Mouse (Mus musculus) frontal cortex, postnatal 36 days (tissue): Measurements from ENCODE around the gene Kdm7a.
A peak's percentile ranks its signal among the peaks of the same experiment; 100 is the strongest.

Source experiments
- DNase-seq, 2 experiments: peaks; one replicate each; pipeline ENCODE4 v3.0.0; 2022; ENCODE audit warnings: low spot score in 2 of 2

The Kdm7a gene

DNA sequence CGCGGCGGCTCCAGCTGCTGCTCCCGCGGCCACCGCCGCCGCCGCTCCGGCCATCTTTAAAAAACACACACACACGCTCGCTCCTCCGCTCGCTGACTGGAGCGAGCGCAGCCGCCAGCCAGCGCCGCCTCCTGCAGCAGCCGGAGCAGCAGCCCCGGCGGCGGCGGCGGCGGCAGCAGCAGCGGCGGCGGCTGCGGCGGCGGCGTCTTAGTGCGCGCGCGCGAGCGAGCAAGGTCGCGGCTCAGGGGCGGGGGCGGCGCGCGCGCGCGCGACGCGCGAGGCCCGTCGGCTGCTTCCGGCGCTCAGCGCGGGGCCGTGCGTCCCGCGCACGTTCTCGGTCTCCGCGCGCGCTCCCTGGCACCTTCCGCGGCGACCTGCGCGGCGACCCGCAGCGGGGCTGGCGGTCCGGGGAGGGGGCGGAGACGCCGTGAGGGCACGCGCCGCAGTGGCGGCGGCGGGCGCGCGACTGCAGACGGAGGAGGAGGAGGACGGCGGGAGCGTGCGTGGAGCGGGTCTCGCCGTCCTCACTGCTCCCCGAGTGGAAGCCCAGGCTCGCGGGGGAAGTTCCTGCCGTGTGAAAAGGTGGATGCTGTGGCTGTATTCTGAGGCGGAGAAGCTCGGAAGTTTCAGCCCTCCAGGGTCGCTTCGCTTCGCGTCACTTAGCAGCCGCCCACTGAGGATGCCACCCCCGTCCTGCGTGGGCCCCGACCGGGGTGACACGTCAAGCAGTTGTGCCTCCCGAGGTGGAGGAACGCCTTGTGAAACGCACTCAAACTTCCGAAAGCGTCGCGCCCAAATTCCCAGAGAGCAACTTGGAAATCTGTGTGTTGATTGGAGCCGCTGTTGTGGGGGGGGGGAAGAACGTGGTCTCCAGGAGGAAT is at the start of gene Kdm7a:
Gene Kdm7a, minus strand, starts transcription at position 209 of the 881 bp plus-strand sequence.
- DNase-seq, result peak; percentile 80 to 85

DNA sequence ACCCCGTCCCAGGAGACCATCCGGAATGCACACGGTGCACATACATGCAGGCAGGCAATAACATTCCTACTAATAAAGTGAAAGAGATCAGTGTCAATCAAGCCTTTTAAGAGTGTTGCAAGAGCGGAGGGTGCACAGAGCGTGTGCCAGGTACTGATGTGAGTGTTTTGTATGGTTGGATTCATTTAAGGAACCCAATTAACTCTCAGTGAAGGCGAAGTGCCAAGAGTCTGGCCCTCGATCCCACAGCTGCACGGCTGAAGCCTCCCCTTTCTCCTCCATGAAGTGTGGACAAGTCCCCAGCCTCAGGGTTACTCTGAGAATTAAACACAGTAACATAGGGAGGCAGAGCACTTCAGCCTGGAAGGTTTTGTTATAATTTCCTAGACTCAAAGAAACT is 48.7 kb upstream of the Kdm7a start:
- DNase-seq, result no peak

DNA sequence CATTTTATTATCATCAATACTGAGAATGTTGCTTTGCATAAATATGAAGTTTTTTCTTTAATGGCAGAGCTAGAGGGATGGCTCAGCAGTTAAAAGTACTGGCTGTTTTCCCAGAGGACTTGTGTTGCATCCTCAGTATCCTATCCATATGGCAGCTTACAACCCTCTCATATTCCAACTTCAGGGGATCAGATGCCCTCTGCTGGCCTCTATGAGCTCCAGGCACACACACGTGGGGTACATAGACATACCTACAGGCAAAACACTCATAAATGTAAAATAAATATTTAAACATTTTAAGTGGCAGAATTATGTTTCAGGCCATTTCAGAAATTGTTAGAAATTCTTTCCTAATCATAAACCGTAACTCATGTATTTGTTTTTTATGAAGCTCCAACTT is 43.5 kb upstream of the Kdm7a start:
- DNase-seq, result no peak

DNA sequence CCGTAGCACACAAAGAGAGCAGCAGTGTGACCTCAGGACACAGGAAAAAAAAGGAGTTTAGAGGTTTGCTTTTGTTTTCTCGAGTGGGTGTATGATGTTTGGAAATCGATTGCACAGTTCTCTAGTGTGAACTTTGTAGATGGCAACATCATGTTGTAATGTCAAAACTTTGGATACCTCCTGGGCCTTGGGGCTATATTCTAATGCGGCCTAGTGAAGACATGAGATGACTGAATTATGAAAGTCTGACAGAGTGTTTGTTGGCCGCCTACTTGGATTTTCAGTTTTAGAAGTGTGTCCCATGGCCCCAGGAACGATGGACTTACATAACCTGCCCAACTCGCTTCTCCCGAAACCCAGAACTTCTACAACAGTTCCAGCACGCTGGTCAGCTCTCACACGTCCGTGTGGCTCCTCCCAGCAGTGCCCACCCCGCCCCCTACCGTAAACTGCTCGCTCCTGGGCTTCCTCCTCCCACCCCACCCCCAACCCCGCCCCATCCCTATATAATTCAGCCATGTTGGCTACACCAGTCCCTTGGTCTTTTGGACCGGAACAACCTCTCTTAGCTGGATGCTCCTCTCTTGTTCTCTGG is 42.7 kb upstream of the Kdm7a start:
- DNase-seq, result no peak

DNA sequence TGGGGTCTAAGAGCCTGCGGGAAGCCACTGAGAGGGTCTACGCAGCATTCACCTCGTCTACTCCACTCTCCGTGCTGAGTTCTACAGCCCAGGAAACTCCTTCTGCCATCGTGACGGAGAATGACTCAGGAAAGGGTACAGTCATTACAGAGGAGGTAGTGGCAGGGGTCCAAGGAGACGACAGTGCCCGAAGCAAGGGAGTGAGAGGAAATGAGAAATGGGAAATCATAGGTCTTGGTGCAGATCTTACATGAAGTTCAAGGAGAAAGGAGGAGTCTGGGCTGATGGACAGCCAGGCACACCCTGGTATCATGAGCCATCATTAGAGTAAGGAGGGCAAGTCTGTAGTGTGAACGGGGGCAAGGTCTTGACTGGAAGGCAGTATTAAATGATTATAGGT is 37.5 kb upstream of the Kdm7a start:
- DNase-seq, result no peak

- DNase-seq, result no peak
Measured at GRCm38 (mm10) chr6:39243511-39243961, 36.9 kb upstream of the Kdm7a start.

GRCm38 (mm10) chr6:39242718-39243471 is 36.3 kb upstream of the Kdm7a start:
- peak; percentile 25 to 44 for DNase-seq

GRCm38 (mm10) chr6:39241421-39241891 is 34.9 kb upstream of the Kdm7a start:
- DNase-seq, result peak; percentile 38 to 52

GRCm38 (mm10) chr6:39240956-39241355 is 34.4 kb upstream of the Kdm7a start:
- DNase-seq, result no peak

- no peak for DNase-seq
Measured at GRCm38 (mm10) chr6:39237887-39238286, 31.3 kb upstream of the Kdm7a start.

- DNase-seq, result no peak
Measured at GRCm38 (mm10) chr6:39232617-39233016, 26.0 kb upstream of the Kdm7a start.

GRCm38 (mm10) chr6:39230664-39231063 is 24.1 kb upstream of the Kdm7a start:
- no peak for DNase-seq

DNA sequence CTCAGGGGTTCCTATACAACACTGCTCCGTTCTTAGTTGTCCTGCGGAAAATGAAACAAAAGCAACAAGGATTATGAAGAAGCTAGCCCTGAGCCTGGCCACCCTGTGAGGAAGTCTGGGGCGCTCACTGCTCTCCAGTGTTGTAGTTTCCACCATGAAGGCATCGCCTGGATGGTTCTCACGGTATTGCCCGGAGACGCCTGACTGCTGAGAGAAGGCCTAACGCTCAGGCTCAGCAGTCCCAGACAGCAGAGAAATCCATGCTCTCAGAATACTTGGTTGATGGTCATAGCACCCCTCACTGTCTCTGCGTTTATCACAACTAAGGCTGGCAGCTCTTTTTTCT is 20.0 kb upstream of the Kdm7a start:
- DNase-seq, result no peak

- no peak for DNase-seq
Measured at GRCm38 (mm10) chr6:39225876-39226609, 19.5 kb upstream of the Kdm7a start.

GRCm38 (mm10) chr6:39223328-39223885 is 16.8 kb upstream of the Kdm7a start:
- no peak for DNase-seq

DNA sequence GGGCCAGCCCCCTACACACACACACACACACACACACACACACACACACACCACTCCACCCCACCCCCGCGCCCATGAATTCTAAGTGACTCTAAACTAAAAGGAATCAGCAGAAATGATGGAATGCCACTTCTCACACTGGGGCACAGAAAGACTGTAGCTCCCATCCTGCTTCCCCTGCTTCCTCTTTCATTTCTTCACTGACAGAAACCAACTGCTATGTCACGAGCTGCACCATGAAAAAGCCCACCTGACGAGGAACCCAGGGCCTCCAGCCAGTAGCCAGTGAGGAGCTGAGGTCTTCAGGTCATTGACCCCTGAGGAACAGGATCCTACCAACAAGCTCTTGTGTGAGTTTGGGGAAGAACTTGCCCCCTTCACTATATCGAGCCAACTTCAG is 15.9 kb upstream of the Kdm7a start:
- no peak for DNase-seq

GRCm38 (mm10) chr6:39217961-39218360 is 11.4 kb upstream of the Kdm7a start:
- DNase-seq, result no peak

DNA sequence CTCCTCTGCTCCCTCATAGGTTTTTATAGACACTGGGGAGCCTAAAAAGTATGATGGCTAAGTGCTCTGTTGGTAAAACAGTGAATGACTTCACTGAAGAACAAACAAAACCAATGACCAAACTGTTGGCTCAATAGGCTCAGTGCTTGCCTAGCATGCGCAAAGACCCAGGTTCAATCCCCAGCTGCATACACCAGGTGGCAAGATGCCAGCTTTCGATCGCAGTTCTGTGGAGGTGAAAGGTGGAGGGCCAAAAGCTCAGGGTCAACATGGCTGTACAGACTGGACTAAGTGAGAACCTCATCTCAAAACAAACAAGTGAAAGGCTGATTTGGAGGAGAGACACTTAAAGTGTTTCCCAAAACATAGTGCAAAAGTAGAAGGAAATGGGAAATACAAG is 10.5 kb upstream of the Kdm7a start:
- DNase-seq, result no peak

DNA sequence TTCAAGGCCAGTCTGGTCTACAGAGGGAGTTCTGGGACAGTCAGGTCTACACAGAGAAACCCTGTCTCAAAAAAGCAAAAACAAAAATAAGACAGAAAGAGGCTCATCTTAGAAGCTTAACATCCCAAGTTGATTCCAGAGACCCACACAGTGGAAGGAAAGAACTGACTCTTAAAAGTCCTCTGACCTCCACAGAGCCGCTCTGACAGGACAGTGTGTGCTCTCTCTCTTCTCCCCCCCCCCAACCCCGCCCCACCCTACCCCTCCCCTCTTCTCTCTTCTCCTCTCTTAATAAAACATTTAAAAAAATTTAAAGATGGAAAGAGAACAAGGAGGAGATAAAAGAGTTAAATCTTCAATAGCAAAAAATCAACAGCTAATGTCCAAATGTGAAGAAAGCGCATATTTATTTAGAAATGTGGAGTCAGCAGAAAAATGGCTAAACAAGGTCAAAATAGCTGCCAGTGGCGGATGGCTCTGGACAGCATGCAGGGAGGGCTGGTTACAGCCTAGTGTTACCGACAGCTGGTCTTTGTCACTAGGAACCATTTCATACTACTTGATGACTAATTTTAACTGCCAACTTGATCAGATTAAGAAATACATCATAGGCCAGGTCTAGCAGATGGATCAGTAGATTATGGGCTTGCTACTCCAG is 8.5 kb upstream of the Kdm7a start:
- no peak for DNase-seq

GRCm38 (mm10) chr6:39209677-39210076 is 3.1 kb upstream of the Kdm7a start:
- no peak for DNase-seq

DNA sequence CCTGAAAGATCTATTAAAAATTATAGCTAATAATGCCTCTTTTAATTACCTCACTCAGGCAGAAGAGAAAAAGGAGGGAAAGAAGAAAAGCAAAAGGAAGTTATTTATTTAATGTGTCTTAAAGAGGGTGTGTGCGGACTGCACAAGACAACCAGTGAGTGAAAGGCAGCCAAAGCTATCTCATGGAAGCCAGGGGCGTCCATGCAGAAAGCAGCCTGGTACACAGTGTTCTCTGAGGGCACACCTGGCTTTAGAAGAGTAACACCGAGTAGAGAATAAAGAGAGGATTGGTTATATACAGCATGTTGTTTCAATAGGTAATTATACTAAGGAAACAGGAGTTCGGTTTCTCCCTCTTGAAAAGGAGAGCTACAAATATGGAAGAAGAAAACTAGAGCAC is 1.6 kb upstream of the Kdm7a start:
- no peak for DNase-seq
